Mouse (Mus musculus) macrophage (primary cell): ENCODE measurements around the gene Lypd8. TPM values are rescaled to one million over a fixed set of nuclear protein-coding genes. Genes with fewer than 3 reads are reported as not detected.

Experiments
- H3K27ac ChIP-seq: fragments of 350-480 bp; formaldehyde crosslinking; 2 replicates; pipeline ENCODE4 v1.9.0; 2021
- H3K36me3 ChIP-seq: fragments of 350-480 bp; formaldehyde crosslinking; 2 replicates; pipeline ENCODE4 v1.9.0; 2021; ENCODE audit errors: inconsistent target
- H3K4me3 ChIP-seq: fragments of 350-480 bp; formaldehyde crosslinking; 2 replicates; pipeline ENCODE4 v1.9.0; 2021; ENCODE audit errors: inconsistent target
- H3K79me2 ChIP-seq: fragments of 350-480 bp; formaldehyde crosslinking; 2 replicates; pipeline ENCODE4 v1.9.0; 2021; ENCODE audit errors: inconsistent target
- WGBS: methylation state at CpG from one replicate; pipeline ENCODE4 v1.1.7; 2026; ENCODE audit warnings: inconsistent platforms; ENCODE audit not compliant: missing documents; 5-methylcytosine and 5-hydroxymethylcytosine counted together
- polyA plus RNA-seq: library from polyadenylated mRNA; stranded (reverse); fragments of 250-400 nt; gene quantifications from 3 replicates; pipeline ENCODE4 v1.2.4, GENCODE M21; 2018; ENCODE audit warnings: inconsistent platforms
- total RNA-seq, 78 experiments: library from RNA; depleted of rRNA; stranded (reverse); fragments of 250-400 nt; gene quantifications; 1 replicate in 9 of 78; 2 replicates in 24 of 78; 3 replicates in 43 of 78; 4 replicates in 2 of 78; pipeline ENCODE4 v1.2.4; 2018; ENCODE audit warnings: inconsistent platforms in 56 of 78

Gene Lypd8
- total RNA-seq (2018; cell fraction: chromatin; rRNA removed), result not detected
- total RNA-seq (2018; cell fraction: cytosol; rRNA removed), result not detected
- total RNA-seq (2018; cell fraction: nucleus; rRNA removed), result not detected
- polyA plus RNA-seq, result not detected in 3 replicates

DNA sequence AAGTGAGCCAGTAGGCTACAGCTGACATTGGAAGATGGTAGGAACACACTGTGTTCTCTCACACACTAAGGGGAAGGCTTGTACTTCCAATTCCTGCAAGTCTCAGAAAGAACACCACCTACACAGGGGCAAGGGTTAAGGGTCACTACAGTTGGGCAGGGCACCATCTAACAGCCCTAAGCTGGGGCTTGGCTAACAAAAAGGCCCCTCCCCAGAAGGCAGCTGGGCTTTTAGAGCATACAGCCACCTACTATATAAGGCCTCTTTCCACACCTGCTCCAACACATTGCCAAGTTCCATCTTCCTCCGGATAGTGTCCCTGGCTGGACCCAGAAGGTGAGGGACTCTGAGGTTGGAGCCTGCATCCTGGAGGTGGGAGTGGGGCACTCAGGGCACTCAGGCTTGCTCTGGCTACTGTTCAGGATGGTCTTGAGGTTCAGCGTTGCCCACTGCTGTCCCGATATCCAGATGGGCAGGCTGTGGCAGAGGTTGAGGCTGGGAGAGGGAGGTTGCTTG, at the start of gene Lypd8:
Gene Lypd8, plus strand, starts transcription at position 281 of the 516 bp plus-strand sequence.
- Histone ChIP-seq H3K4me3 (no peak within 1 kb of the TSS), H3K79me2 (no peaks in the 10 kb centered on the region), H3K27ac (no peak within 1 kb of the TSS), H3K36me3 (no peaks in the 10 kb centered on the region)
- 76% methylated on average over 3 of the region's 3 CpGs for WGBS

DNA sequence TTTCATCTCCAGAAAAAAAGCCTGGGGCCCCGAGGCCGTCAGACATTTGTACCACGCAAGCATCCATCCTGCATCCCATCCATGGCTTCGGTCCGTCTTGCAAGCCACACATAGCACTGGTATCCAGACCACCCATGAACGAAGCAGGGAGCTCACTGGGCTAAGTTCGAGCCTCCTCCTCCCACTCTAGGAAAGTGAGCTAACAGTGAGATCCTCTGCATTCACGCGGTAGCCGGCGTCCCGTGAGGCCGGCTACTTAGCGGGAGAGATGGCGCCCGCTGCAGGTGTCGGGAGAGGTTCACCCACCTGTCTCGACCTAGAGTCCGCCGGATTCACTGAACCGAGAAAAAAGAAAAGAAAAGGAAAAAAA, 49.0 kb upstream of the Lypd8 start:
- 0 out of 2 replicates have a peak, but pooled peaks cover 6% of the 10 kb centered on the region for H3K36me3 ChIP-seq
- H3K4me3 ChIP-seq, result peak overlapping the region; percentile 100
- peak overlapping the region; percentile 90 for H3K27ac ChIP-seq
- under 1% methylated on average over 21 of the region's 21 CpGs for WGBS
- peaks cover 90% of the 10 kb centered on the region for H3K79me2 ChIP-seq

DNA sequence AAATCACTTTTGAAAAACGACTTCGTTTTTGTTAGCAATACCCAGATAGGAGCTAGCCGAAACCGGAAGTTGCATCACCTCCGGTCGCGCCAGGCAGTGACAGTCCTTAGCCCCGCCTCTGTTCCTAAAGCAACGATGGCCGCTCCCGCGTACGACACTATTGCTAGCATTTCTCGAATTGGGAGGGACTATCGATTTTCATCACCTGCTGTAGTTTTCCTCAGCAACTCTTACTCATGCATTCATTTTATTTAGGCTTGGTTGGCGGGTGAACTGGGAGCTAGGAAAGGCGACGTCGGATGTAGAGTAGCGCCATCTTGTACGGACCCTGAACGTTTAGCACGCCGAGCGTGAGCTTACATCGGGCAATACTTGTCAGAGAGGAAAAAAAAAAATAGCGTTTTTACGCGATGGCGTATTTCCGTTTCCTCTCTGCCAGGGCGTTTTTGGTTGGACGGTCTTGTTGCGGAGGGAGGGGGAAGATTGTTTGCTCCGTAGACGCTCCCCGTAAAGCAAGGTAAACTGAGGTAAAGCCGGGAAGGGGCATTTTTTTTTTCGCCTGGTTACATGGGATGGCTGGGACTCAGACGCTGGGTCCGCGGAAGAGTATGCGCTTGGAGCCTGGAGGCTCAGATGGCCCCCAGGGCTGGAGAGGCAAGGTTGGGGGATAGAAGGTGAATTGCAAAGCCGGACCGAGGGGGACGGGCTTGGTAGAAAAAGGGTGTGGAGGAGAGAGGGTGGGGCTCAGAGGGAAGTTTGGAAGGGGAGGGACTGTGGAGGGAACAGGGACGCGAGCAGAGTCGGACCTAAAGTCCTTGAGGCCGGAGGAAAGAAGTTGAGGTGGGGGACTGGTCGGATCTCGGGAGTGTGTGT, 48.3 kb upstream of the Lypd8 start, which contains the start of the genes Zfp672 and Sh3bp5l:
Gene Zfp672, minus strand, starts transcription at position 64 of the 873 bp plus-strand sequence.
Gene Sh3bp5l, plus strand, starts transcription at position 449 of the 873 bp plus-strand sequence.
- Histone ChIP-seq H3K4me3 (peak within 1 kb of the TSS; percentile 100), H3K27ac (peak within 1 kb of the TSS; percentile 90), H3K36me3 (0 out of 2 replicates have a peak, but pooled peaks cover 6% of the 10 kb centered on the region), H3K79me2 (peaks cover 87% of the 10 kb centered on the region)
- under 1% methylated on average over 52 of the region's 52 CpGs for WGBS

DNA sequence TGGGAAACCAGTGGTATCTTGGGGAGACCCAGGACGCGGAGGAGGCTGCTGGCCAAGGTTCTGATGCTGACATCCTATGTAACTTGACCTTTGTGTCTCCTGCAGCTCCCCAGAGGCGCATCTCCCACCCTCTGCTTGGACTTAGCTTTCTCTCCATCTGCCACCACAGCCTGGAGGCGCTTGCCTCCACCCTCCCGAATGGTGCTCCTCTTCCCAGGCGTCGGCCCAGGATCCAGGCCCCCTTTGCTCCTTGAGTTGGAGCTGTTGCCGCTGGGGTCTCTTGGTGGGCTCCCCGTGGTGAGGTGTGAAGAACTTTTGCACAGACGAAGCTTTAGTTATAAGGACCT, 47.7 kb upstream of the Lypd8 start:
- Histone ChIP-seq H3K79me2 (peaks cover 81% of the 10 kb centered on the region), H3K36me3 (peaks cover 6% of the 10 kb centered on the region; the same call in 1 of the 2 replicates), H3K27ac (peak overlapping the region; percentile 90), H3K4me3 (peak overlapping the region; percentile 100)
- WGBS, result 19% methylated on average over 10 of the region's 10 CpGs

DNA sequence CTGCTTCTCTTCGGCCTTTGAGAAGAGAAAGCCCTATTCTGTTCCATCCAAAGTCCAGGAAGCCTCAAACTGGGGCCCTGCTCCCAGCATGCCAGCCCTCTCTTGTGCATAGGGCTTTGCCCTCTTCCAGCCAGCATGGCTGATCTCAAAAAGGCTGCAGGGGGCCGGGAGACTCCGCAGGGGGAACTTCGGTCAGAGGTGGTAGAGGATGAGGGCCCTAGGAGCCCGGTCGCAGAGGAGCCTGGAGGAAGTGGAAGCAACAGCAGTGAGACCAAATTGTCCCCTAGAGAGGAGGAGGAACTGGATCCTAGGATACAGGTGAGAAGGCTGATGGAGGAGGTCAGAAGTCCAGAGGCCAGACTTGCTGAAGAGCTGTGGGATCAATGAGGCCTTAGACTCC, 47.3 kb upstream of the Lypd8 start:
- H3K36me3 ChIP-seq, result peaks cover 10% of the 10 kb centered on the region; the same call in 1 of the 2 replicates
- H3K79me2 ChIP-seq, result peaks cover 77% of the 10 kb centered on the region
- WGBS, result 76% methylated on average over 6 of the region's 6 CpGs
- H3K27ac ChIP-seq, result no peak overlapping the region
- H3K4me3 ChIP-seq, result peak overlapping the region; percentile 100

DNA sequence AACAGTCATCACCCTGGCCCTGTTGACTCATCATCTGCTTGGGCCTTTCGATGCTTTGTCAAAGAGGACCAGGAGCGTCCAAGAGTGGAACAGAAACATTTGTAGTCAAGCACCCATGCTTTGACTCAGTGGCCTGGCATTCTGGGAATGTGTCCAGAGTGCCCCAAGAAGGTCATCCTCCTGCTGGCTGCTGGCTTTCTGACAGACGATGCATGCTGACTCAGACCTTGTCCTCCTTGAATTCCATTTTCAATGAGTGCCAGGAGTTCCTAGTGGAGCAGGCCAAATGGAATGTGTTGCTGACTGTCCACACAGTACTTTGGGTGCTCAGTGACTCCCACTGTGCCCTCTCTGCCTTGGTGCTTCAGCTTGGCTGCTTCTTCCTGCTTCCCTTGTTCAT, 44.1 kb upstream of the Lypd8 start:
- H3K79me2 ChIP-seq, result peaks cover 45% of the 10 kb centered on the region
- WGBS, result 98% methylated on average over 3 of the region's 3 CpGs
- no peak overlapping the region for H3K4me3 ChIP-seq
- H3K36me3 ChIP-seq, result peaks cover 27% of the 10 kb centered on the region
- no peak overlapping the region for H3K27ac ChIP-seq

DNA sequence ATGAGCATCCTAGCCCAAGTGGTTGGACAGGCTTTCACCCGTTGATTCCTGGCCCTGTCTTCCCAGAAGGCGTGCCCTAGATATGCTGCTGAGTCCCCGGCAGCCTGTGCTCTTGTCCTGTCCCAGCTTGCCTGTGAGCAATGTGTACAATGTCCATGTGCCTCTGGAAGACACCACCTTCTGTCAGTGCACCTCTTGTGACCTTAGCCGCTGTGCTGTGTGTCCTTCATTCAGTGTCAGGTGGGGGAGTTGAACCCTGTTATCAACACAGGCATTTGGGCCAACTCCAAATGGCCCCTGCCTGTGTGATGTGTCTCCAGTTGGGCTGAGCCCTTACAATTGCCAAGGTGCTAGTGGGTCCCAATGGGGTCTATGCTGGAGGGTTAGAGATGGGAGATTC, 32.1 kb upstream of the Lypd8 start:
- Histone ChIP-seq H3K4me3 (no peak overlapping the region), H3K27ac (no peak overlapping the region), H3K36me3 (peaks cover 39% of the 10 kb centered on the region), H3K79me2 (no peaks in the 10 kb centered on the region)
- WGBS, result 95% methylated on average over 4 of the region's 4 CpGs

DNA sequence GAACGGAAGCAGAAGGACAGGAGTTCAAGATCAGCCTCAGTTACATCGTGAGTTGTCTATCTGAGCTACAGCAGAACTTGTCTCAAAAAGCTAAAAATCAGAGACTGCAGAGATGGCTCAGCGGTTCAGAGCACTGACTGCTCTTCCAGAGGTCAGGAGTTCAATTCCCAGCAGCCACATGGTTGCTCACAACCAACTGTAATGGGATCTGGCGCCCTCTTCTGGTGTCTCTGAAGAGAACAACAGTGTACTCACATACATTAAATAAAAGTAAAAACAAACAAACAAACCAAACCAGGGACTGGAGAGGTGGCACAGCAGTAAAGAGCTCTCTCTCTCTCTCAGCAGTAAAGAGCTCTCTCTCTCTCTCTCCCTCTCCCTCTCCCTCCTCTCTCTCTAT, 28.2 kb upstream of the Lypd8 start:
- WGBS, result 93% methylated on average over 4 of the region's 4 CpGs
- Histone ChIP-seq H3K36me3 (peaks cover 21% of the 10 kb centered on the region), H3K4me3 (no peak overlapping the region), H3K27ac (no peak overlapping the region), H3K79me2 (no peaks in the 10 kb centered on the region)

DNA sequence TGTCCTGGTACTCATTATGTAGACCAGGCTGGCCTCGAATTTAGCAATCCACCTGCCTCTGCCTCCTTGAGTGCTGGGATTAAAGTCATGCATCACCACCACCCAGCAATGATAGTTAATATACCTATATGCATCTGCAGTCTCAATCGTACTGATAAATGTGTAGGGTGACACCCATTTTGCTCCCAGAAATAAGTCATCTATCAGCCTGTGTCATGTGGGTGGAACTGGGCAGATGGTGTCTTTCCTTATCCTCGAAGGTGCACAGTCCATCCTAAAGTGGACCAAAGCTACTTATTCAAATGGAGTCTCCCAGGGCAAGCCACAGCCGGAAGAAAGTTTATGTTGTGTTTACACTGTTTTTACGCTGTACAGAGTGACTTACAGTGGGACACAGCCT, 27.7 kb upstream of the Lypd8 start:
- Histone ChIP-seq H3K4me3 (no peak overlapping the region), H3K36me3 (peaks cover 17% of the 10 kb centered on the region), H3K79me2 (no peaks in the 10 kb centered on the region), H3K27ac (no peak overlapping the region)
- 92% methylated on average over 5 of the region's 5 CpGs for WGBS

DNA sequence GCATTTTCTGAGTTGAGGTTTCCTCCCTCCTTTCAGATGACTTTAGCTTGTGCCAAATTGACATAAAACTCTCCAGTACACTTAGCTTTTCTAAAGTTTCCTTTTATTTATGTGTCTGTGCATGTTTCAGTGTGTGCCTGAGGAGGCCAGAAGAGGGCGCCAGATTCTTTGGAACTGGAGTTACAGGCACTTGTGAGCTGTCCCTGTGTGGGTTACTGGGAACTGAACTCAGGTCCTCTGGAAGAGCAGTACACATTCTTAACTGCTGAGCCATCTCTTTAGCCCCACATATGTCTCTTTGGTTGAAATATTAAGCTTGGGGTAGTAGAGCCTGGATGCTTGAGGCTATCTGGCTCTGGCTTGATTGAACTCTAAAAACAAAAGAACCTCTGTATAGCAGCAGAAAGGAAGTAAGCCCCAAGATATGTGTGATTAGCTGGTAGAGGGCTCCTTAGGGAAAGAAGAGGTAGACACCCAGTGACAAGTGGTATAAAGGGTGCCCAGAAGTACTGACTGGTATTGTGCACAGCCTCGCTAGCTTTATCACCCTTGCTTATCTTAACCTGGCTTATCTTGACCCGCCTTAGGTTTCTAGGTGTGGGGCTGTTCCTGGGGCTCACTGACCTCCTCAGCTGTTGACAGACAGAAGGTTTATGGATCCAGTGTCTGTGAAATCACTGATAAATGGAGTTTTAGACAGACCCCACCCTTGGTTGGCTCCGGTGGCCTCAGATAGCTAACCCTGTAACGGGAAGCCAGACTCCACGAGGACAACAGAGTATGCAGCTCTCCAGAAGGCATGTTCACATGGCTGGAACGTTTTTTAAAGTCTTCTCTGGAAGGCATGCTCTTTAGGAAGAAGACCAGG, 25.9 kb upstream of the Lypd8 start:
- Histone ChIP-seq H3K27ac (no peak overlapping the region), H3K79me2 (no peaks in the 10 kb centered on the region), H3K36me3 (no peaks in the 10 kb centered on the region), H3K4me3 (no peak overlapping the region)
- WGBS, result 66% methylated on average over 7 of the region's 7 CpGs

DNA sequence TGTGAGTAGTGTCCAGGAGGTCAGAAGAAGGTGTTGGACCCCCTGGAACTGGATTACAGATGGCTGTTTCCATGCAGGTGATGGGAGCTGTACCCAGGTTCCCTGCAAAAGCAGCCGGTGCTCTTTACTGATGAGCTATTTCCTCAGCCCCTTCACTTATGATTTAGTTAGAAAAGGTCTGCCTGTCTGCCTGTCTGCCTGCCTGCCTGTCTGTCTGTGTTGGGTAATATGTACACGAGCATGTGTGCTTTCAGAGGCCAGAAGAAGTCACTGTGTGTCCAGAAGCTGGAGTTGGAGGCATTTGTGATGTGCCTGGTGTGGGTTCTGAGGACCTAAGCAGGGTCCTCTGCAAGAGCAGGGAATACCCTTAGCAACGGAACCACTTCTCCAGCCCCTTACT, 25.1 kb upstream of the Lypd8 start:
- Histone ChIP-seq H3K27ac (no peak overlapping the region), H3K4me3 (no peak overlapping the region)

DNA sequence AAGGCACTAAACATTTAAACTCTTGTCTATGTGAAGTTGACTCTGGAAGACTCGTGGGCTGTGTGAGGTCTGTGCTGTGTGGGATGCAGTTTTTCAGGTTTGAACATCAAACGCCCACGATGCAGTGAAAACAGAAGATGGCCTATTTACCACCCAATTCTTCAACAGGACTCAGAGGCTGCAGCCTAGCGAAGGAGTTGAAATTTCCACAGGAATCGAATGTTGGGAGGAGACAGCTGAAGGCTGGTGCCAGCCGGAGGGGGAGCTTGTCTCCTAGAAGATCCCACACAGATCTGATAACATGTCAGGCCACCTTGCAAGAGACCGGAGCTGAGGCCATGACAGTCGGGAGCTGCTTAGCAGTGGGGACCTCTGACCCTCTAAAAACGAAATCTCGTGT, 24.4 kb upstream of the Lypd8 start:
- Histone ChIP-seq H3K36me3 (no peaks in the 10 kb centered on the region), H3K79me2 (no peaks in the 10 kb centered on the region), H3K27ac (no peak overlapping the region), H3K4me3 (no peak overlapping the region)
- 94% methylated on average over 6 of the region's 10 CpGs for WGBS

More for the DNA sequence above, 25.1 kb upstream of the Lypd8 start:
- H3K36me3 ChIP-seq, result no peaks in the 10 kb centered on the region
- 77% methylated on average over 3 of the region's 3 CpGs for whole genome bisulfite sequencing
- H3K79me2 ChIP-seq, result no peaks in the 10 kb centered on the region

DNA sequence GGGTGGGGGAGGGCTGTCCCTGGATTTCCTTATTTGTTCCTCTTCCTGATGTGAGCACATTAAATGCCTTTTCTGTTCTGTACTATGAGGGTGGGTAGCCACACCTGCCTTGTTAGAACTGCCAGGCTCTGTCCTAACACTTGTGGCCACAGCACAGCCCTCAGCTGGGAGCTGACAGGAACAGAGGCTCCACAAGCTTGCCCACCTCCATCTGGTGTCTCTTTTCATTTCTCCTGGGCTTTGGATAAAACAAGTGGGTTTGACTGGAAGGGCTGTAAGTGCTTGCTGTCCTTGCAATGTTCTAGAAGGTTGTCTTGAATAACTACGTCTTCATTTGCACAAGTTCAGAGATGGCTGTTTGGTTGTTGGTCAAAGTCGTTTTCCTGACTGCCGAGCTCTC, 23.9 kb upstream of the Lypd8 start:
- no peak overlapping the region for H3K4me3 ChIP-seq
- WGBS, result 68% methylated on average over 3 of the region's 3 CpGs
- H3K79me2 ChIP-seq, result no peaks in the 10 kb centered on the region
- no peak overlapping the region for H3K27ac ChIP-seq
- no peaks in the 10 kb centered on the region for H3K36me3 ChIP-seq

DNA sequence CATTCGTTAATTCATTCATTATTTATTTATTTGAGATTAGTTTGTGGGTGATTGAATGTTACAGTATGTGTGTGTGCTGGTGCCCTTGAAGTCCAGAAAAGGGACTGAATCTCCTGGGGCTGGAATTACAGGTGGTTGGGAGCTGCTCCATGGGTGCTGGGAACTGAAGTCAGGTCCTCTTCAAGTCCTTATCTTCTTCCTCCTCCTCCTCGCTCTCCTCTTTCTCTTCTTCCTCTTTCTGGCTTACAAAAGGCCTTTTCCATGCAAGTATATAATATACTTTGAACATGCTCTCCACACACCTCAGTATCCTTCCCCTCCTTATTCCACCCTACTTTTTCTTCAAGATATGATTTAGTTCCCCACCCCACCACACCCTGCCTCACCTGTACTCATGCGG, 21.8 kb upstream of the Lypd8 start:
- Histone ChIP-seq H3K27ac (no peak overlapping the region), H3K79me2 (no peaks in the 10 kb centered on the region), H3K4me3 (no peak overlapping the region), H3K36me3 (no peaks in the 10 kb centered on the region)
- WGBS, result 70% methylated on average over 2 of the region's 3 CpGs
